Mouse (Mus musculus) gastrocnemius, postnatal 36 days (tissue): ENCODE results near the gene Hrc. TPM values are rescaled to one million over a fixed set of nuclear protein-coding genes. Genes with fewer than 3 reads are reported as not detected.
A peak's percentile ranks its signal among the peaks of the same experiment; 100 is the strongest.

Experiments used
- DNase-seq, 2 experiments: peaks; one replicate each; pipeline ENCODE4 v3.0.0; 2022
- intact Hi-C: fragments of 180-260 bp; cut with DNase I; formaldehyde crosslinking; loops from one replicate; pipeline ENCODE4 v1.15.1; 2025
- total RNA-seq, 2 experiments: library from RNA; stranded (reverse); gene quantifications; 2 replicates each; pipeline ENCODE4 v1.2.3; 2021

The Hrc gene
- total RNA-seq, 2 experiments from 2014 or later = 818 to 890 TPM

GRCm38 (mm10) chr7:45361243-45361804 is 26.2 kb downstream of the Hrc start:
- intact Hi-C loops = no loop called here
- DNase-seq = peak in 1 of 2 experiments; percentile 42

- no peak for DNase-seq
- intact Hi-C loops = no loop called here
Measured at GRCm38 (mm10) chr7:45362801-45363200, 27.7 kb downstream of the Hrc start.

GRCm38 (mm10) chr7:45363983-45364382 is 28.9 kb downstream of the Hrc start:
- intact Hi-C loops = no loop called here
- no peak for DNase-seq

GRCm38 (mm10) chr7:45365742-45366651 is 30.9 kb downstream of the Hrc start:
- peak; percentile 44 for DNase-seq
- intact Hi-C loops = no loop called here

- no peak for DNase-seq
- intact Hi-C loops = no loop called here
Measured at GRCm38 (mm10) chr7:45366652-45367019, 31.5 kb downstream of the Hrc start, which contains the start of gene Ppfia3. Gene Ppfia3, minus strand, starts transcription at chr7:45367019.

GRCm38 (mm10) chr7:45367020-45367880 is 32.2 kb downstream of the Hrc start:
- intact Hi-C loops = no loop called here
- DNase-seq = peak; percentile 96 to 97

GRCm38 (mm10) chr7:45368178-45368577 is 33.1 kb downstream of the Hrc start:
- DNase-seq = no peak
- intact Hi-C loops = no loop called here

GRCm38 (mm10) chr7:45369022-45369745 is 34.1 kb downstream of the Hrc start:
- no peak for DNase-seq
- intact Hi-C loops = no loop called here

GRCm38 (mm10) chr7:45369836-45370474 is 34.9 kb downstream of the Hrc start:
- intact Hi-C loops = no loop called here
- no peak for DNase-seq

GRCm38 (mm10) chr7:45370475-45371311 is 35.6 kb downstream of the Hrc start, which contains the start of gene Lin7b:
Gene Lin7b, minus strand, starts transcription at chr7:45370583.
- peak; percentile 75 to 78 for DNase-seq
- intact Hi-C loops = no loop called here

GRCm38 (mm10) chr7:45372371-45372770 is 37.3 kb downstream of the Hrc start:
- no peak for DNase-seq
- intact Hi-C loops = no loop called here

- intact Hi-C loops = no loop called here
- no peak for DNase-seq
Measured at GRCm38 (mm10) chr7:45374620-45375019, 39.5 kb downstream of the Hrc start.

GRCm38 (mm10) chr7:45376057-45376456 is 41.0 kb downstream of the Hrc start:
- intact Hi-C loops = no loop called here
- no peak for DNase-seq

- intact Hi-C loops = loop anchor here (5.0 kb wide), 1 partner anchor 79 kb away; no protein-coding TSS in a partner anchor
- no peak for DNase-seq
Measured at GRCm38 (mm10) chr7:45386077-45386476, 51.0 kb downstream of the Hrc start.

Other genes with a start within 250 kb of the Hrc start
- gene Rcn3, start 243.1 kb upstream of the Hrc start, total RNA-seq = 10 to 100 TPM; 17.3 to 20.9 TPM
- gene Fcgrt, start 231.4 kb upstream of the Hrc start, total RNA-seq = 10 to 100 TPM; 39.2 to 40.0 TPM
- 100 to 1,000 TPM; 388 to 460 TPM for gene Rps11, start 210.9 kb upstream of the Hrc start, total RNA-seq
- gene Rpl13a, start 206.5 kb upstream of the Hrc start, total RNA-seq = 100 to 1,000 TPM; 488 to 598 TPM
- gene Gm45713, start 199.1 kb upstream of the Hrc start, total RNA-seq = not detected
- 1 to 10 TPM; 2.8 to 4.0 TPM for gene Flt3l, start 198.9 kb upstream of the Hrc start, total RNA-seq
- 10 to 100 TPM; 28.6 to 36.2 TPM for gene Pih1d1, start 181.0 kb upstream of the Hrc start, total RNA-seq
- 10 to 100 TPM; 10.6 to 14.3 TPM for gene Aldh16a1, start 180.7 kb upstream of the Hrc start, total RNA-seq
- under 1 TPM; 0.76 to 0.79 TPM for gene Slc17a7, start 171.3 kb upstream of the Hrc start, total RNA-seq
- not detected for gene Gfy, start 155.7 kb upstream of the Hrc start, total RNA-seq
- not detected for gene Pth2, start 154.3 kb upstream of the Hrc start, total RNA-seq
- gene Ccdc155, start 130.4 kb upstream of the Hrc start, total RNA-seq = not detected
- not detected for gene Dkkl1, start 123.1 kb upstream of the Hrc start, total RNA-seq
- gene Tead2, start 119.5 kb upstream of the Hrc start, total RNA-seq = 1 to 10 TPM; 2.7 to 3.3 TPM
- gene Cd37, start 96.2 kb upstream of the Hrc start, total RNA-seq = 1 to 10 TPM in 1 of 2 experiments, under 1 TPM in 1; 0.79 to 1.5 TPM
- not detected for gene Slc6a16, start 94.2 kb upstream of the Hrc start, total RNA-seq
- not detected for gene Slc6a21, start 57.8 kb upstream of the Hrc start, total RNA-seq
- gene Trpm4, start 1.5 kb upstream of the Hrc start, total RNA-seq = 10 to 100 TPM; 20.1 to 20.7 TPM
- gene Ppfia3, start 31.7 kb downstream of the Hrc start, total RNA-seq = under 1 TPM; 0.07 to 0.08 TPM
- not detected for gene Lin7b, start 35.3 kb downstream of the Hrc start, total RNA-seq
- gene Snrnp70, start 60.5 kb downstream of the Hrc start, total RNA-seq = 10 to 100 TPM; 70.2 to 84.1 TPM
- gene Kcna7, start 70.4 kb downstream of the Hrc start, total RNA-seq = 10 to 100 TPM; 78.3 to 85.9 TPM
- gene Ntf5, start 78.4 kb downstream of the Hrc start, total RNA-seq = 1 to 10 TPM; 3.4 to 5.5 TPM
- gene Lhb, start 85.5 kb downstream of the Hrc start, total RNA-seq = under 1 TPM; 0.54 to 0.67 TPM
- 100 to 1,000 TPM; 275 to 279 TPM for gene Gys1, start 99.6 kb downstream of the Hrc start, total RNA-seq
- 10 to 100 TPM; 22.1 to 23.0 TPM for gene Ruvbl2, start 102.8 kb downstream of the Hrc start, total RNA-seq
- 100 to 1,000 TPM; 132 to 146 TPM for gene Ftl1, start 124.6 kb downstream of the Hrc start, total RNA-seq
- gene Bax, start 131.6 kb downstream of the Hrc start, total RNA-seq = 10 to 100 TPM; 13.8 to 14.6 TPM
- under 1 TPM in 1 of 2 experiments, not detected in 1; 0.39 TPM for gene Tulp2, start 146.6 kb downstream of the Hrc start, total RNA-seq
- gene Gm45808, start 151.5 kb downstream of the Hrc start, total RNA-seq = 1 to 10 TPM; 6.1 to 6.6 TPM
- 10 to 100 TPM; 11.4 to 12.8 TPM for gene Dhdh, start 153.5 kb downstream of the Hrc start, total RNA-seq
- 10 to 100 TPM; 48.6 to 65.4 TPM for gene Nucb1, start 175.1 kb downstream of the Hrc start, total RNA-seq
- 10 to 100 TPM; 22.9 to 25.3 TPM for gene Ppp1r15a, start 191.0 kb downstream of the Hrc start, total RNA-seq
- 1 to 10 TPM; 3.0 to 4.8 TPM for gene Plekha4, start 191.0 kb downstream of the Hrc start, total RNA-seq
- gene Hsd17b14, start 219.6 kb downstream of the Hrc start, total RNA-seq = 1 to 10 TPM; 1.9 to 2.8 TPM
- gene Bcat2, start 234.9 kb downstream of the Hrc start, total RNA-seq = 10 to 100 TPM; 55.7 to 86.8 TPM